Mouse (Mus musculus): ENCODE measurements around the gene Olfr1467. TPM values are rescaled to one million over a fixed set of nuclear protein-coding genes. Genes with fewer than 3 reads are reported as not detected.

Olfr1467 gene
- not detected in 2 replicates for polyA plus RNA-seq (2012; rRNA removed)

GRCm38 (mm10) chr19:13361936-13362335, at the start of gene Olfr1467:
Gene Olfr1467, plus strand, starts transcription at chr19:13362236.
- DNase-seq (ENCODE audit: low read depth in 1 of 2, low spot score in 2 of 2), result no peak
- WGBS, result 71% methylated on average over 2 of the region's 2 CpGs
- Histone ChIP-seq H3K27me3 (ENCODE audit: control insufficient read depth, insufficient read depth, low read length) (no peaks in the 10 kb centered on the region), H3K4me3 (ENCODE audit: extremely low read depth, insufficient read depth, insufficient read length) (no peak within 1 kb of the TSS), H3K4me1 (ENCODE audit: control insufficient read depth, insufficient read depth, insufficient read length) (no peaks in the 10 kb centered on the region), H3K36me3 (ENCODE audit: control insufficient read depth, insufficient read depth, low read length) (no peaks in the 10 kb centered on the region), H3K27ac (ENCODE audit: insufficient read depth, low read length) (no peak within 1 kb of the TSS)
- no peak for TF ChIP-seq POLR2A (IDR thresholded peaks at IDR 0.05; ENCODE audit: low read depth, low read length)
- TF ChIP-seq CTCF (IDR thresholded peaks at IDR 0.05; ENCODE audit: extremely low read depth, insufficient read depth, insufficient read length, insufficient replicate concordance), result no peak

DNA sequence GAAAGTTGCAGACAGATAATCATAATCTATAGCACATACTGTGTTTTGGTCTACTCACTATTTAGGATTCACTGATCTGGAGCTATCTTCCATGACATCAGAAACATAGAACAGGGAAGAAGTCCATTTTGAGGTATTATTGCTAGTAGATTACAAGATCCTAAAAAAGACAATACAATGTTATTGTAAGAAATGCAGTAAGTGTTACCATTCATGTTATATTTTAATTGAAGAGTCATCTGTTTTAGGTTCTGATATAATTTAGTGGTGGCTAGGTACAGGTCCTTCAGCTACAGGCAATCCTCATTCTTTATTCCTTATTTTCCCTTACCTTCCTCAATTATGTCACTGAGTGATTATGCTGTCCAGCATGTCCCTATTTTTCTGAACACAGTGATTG, 46.6 kb upstream of the Olfr1467 start, which contains the start of gene Olfr1465:
TSS of gene Olfr1465 (minus strand) at position 101 of the 400 bp plus-strand sequence.
- H3K27me3 ChIP-seq (ENCODE audit: control insufficient read depth, insufficient read depth, low read length), result no peaks in the 10 kb centered on the region
- TF ChIP-seq POLR2A (IDR thresholded peaks at IDR 0.05; ENCODE audit: low read depth, low read length), result no peak
- no peak within 1 kb of the TSS for H3K4me3 ChIP-seq (ENCODE audit: extremely low read depth, insufficient read depth, insufficient read length)
- H3K4me1 ChIP-seq (ENCODE audit: control insufficient read depth, insufficient read depth, insufficient read length), result no peaks in the 10 kb centered on the region
- H3K36me3 ChIP-seq (ENCODE audit: control insufficient read depth, insufficient read depth, low read length), result no peaks in the 10 kb centered on the region
- no peak within 1 kb of the TSS for H3K27ac ChIP-seq (ENCODE audit: insufficient read depth, low read length)
- DNase-seq (ENCODE audit: low read depth in 1 of 2, low spot score in 2 of 2), result no peak

GRCm38 (mm10) chr19:13338562-13338961, 23.5 kb upstream of the Olfr1467 start, which contains the start of gene Olfr1466:
Gene Olfr1466, plus strand, starts transcription at chr19:13338862.
- Histone ChIP-seq H3K36me3 (ENCODE audit: control insufficient read depth, insufficient read depth, low read length) (no peaks in the 10 kb centered on the region), H3K27me3 (ENCODE audit: control insufficient read depth, insufficient read depth, low read length) (no peaks in the 10 kb centered on the region), H3K4me1 (ENCODE audit: control insufficient read depth, insufficient read depth, insufficient read length) (no peaks in the 10 kb centered on the region), H3K27ac (ENCODE audit: insufficient read depth, low read length) (no peak within 1 kb of the TSS), H3K4me3 (ENCODE audit: extremely low read depth, insufficient read depth, insufficient read length) (no peak within 1 kb of the TSS)
- WGBS, result 84% methylated on average over 2 of the region's 2 CpGs
- no peak for DNase-seq (ENCODE audit: low read depth in 1 of 2, low spot score in 2 of 2)
- no peak for TF ChIP-seq CTCF (IDR thresholded peaks at IDR 0.05; ENCODE audit: extremely low read depth, insufficient read depth, insufficient read length, insufficient replicate concordance)
- TF ChIP-seq POLR2A (IDR thresholded peaks at IDR 0.05; ENCODE audit: low read depth, low read length), result no peak

GRCm38 (mm10) chr19:13407549-13407948, 45.5 kb downstream of the Olfr1467 start, which contains the start of gene Olfr1469:
Gene Olfr1469, plus strand, starts transcription at chr19:13407849.
- no peaks in the 10 kb centered on the region for H3K4me1 ChIP-seq (ENCODE audit: control insufficient read depth, insufficient read depth, insufficient read length)
- H3K36me3 ChIP-seq (ENCODE audit: control insufficient read depth, insufficient read depth, low read length), result no peaks in the 10 kb centered on the region
- TF ChIP-seq CTCF (IDR thresholded peaks at IDR 0.05; ENCODE audit: extremely low read depth, insufficient read depth, insufficient read length, insufficient replicate concordance), result no peak
- no peak for TF ChIP-seq POLR2A (IDR thresholded peaks at IDR 0.05; ENCODE audit: low read depth, low read length)
- H3K27ac ChIP-seq (ENCODE audit: insufficient read depth, low read length), result no peak within 1 kb of the TSS
- no peak within 1 kb of the TSS; the same call in 1 of the 2 replicates for H3K4me3 ChIP-seq (ENCODE audit: extremely low read depth, insufficient read depth, insufficient read length)
- 73% methylated on average over 2 of the region's 2 CpGs for WGBS
- no peaks in the 10 kb centered on the region for H3K27me3 ChIP-seq (ENCODE audit: control insufficient read depth, insufficient read depth, low read length)
- DNase-seq (ENCODE audit: low read depth in 1 of 2, low spot score in 2 of 2), result no peak

Other genes with a start within 250 kb of the Olfr1467 start
- not detected in 2 replicates for gene Olfr1459, start 212.7 kb upstream of the Olfr1467 start, polyA plus RNA-seq (2012; rRNA removed)
- not detected in 2 replicates for gene Olfr1461, start 199.2 kb upstream of the Olfr1467 start, polyA plus RNA-seq (2012; rRNA removed)
- not detected in 2 replicates for gene Olfr1462, start 176.5 kb upstream of the Olfr1467 start, polyA plus RNA-seq (2012; rRNA removed)
- gene Olfr1463, start 130.9 kb upstream of the Olfr1467 start, polyA plus RNA-seq (2012; rRNA removed), result not detected in 2 replicates
- gene Olfr1465, start 46.7 kb upstream of the Olfr1467 start, polyA plus RNA-seq (2012; rRNA removed), result not detected in 2 replicates
- not detected in 2 replicates for gene Olfr1466, start 23.4 kb upstream of the Olfr1467 start, polyA plus RNA-seq (2012; rRNA removed)
- gene Olfr1469, start 45.6 kb downstream of the Olfr1467 start, polyA plus RNA-seq (2012; rRNA removed), result not detected in 2 replicates
- not detected in 2 replicates for gene Olfr1471, start 81.2 kb downstream of the Olfr1467 start, polyA plus RNA-seq (2012; rRNA removed)
- gene Olfr1472, start 93.8 kb downstream of the Olfr1467 start, polyA plus RNA-seq (2012; rRNA removed), result not detected in 2 replicates
- gene Olfr1474, start 107.3 kb downstream of the Olfr1467 start, polyA plus RNA-seq (2012; rRNA removed), result not detected in 2 replicates
- gene Olfr1475, start 118.0 kb downstream of the Olfr1467 start, polyA plus RNA-seq (2012; rRNA removed), result not detected in 2 replicates
- gene Olfr1477, start 138.3 kb downstream of the Olfr1467 start, polyA plus RNA-seq (2012; rRNA removed), result not detected in 2 replicates
- gene Olfr1480, start 165.7 kb downstream of the Olfr1467 start, polyA plus RNA-seq (2012; rRNA removed), result not detected in 2 replicates
- gene Olfr1484, start 221.3 kb downstream of the Olfr1467 start, polyA plus RNA-seq (2012; rRNA removed), result not detected in 2 replicates